Mouse (Mus musculus) urinary bladder, postnatal 4 days (tissue): ENCODE measurements around the gene Dnaaf1.

ENCODE experiments used
- DNase-seq, 2 experiments: peaks; one replicate each; pipeline ENCODE4 v3.0.0; 2021 to 2022; ENCODE audit warnings: low spot score in 2 of 2

Dnaaf1 gene

GRCm38 (mm10) chr8:119623061-119623460 is 48.0 kb downstream of the Dnaaf1 start:
- DNase-seq = no peak

DNA sequence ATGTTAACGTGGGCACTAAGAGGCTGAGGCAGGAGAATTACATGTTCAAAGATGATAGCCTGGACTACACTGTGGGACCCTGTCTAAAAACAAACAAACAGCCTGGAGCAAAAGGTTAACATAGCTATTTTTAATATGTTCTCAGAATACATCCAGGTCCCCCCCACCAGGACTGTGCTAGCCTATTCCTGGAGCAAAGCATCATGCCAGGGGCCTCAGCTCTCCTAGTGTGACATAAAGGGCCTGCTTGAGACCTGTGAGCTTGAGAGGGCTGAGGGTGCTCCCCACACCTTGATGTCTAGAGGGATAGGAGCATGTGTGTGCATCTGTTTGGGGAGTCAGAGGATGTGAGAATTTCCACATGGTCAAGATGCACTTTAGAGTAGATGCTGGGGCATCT is 48.7 kb downstream of the Dnaaf1 start:
- no peak for DNase-seq

DNA sequence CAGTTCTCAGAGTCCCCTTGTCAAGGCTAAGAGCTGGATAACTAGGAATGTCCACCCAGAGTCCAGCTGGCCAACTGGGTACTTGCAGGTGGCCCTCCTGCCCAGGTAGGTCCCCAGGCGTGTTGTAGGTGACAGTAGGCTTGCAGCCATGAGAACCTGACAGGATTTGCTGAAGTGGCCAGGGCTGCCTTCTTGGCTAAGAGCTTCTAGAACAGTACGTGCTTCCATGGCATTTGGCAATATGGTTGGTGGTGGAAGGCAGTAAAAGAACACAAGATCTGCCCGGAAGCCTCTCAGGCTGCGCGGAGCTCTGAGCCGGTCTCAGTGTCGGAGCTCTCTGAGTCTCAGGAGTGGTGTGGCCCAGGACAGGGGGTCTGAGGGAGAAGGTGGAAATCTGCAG is 49.9 kb downstream of the Dnaaf1 start:
- no peak for DNase-seq

- no peak for DNase-seq
Observed at GRCm38 (mm10) chr8:119625788-119626187, 50.8 kb downstream of the Dnaaf1 start.

- no peak for DNase-seq
Observed at GRCm38 (mm10) chr8:119627199-119627598, 52.2 kb downstream of the Dnaaf1 start.

DNA sequence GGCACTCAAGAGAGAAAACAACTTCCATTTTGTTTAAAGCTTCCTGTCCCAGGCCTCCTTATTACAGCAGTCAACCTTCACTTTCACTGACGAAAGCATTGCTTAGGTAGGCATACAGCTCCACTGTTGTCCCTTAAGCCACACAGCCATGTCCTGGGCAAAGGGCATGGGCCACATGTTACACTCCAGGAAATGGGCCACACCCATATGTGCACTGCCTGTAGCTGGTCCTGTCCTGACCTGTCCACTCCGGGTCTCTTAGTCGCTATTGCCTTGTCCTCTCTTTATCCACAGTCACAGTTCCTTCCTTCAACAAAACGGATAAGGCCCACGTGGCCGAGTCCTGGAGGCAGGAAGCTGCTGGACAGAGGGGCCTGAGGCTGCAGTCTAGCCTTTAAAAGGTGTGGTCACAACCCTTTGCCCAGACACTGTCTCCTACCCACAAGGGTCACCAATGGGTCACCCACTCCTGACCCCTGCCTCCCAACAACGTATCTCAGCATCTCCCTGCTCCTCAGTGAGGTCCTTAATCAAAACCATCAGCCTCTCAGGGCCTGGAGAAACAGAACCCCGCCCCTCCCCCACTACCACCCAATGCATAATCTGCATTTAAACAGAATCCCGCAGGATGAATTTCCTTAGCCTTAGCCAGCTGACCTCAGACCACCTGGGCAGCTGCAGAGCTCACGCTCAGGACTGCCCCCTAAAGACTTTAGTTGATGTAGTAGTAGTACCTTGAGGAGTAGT is 52.8 kb downstream of the Dnaaf1 start:
- no peak for DNase-seq

GRCm38 (mm10) chr8:119630841-119631240 is 55.8 kb downstream of the Dnaaf1 start:
- no peak for DNase-seq

DNA sequence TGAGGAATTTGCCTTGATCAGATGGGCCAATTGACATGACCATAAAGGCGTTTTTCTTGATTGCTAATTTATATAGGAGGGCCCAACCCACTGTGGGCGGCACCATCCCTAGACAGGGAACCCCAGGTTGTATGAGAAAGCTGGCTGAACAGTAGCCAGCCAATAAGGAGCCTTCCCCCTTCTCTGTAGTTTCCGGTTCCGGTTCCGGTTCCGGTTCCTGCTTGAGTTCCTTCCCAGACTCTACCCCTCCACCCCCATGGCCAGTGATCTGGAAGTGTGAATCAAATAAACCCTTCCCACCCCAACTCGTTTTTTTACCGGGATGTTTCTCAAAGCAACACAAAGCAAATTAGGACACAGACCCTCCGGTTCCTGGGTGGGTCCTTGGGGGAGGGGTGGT is 57.2 kb downstream of the Dnaaf1 start:
- DNase-seq = no peak

DNA sequence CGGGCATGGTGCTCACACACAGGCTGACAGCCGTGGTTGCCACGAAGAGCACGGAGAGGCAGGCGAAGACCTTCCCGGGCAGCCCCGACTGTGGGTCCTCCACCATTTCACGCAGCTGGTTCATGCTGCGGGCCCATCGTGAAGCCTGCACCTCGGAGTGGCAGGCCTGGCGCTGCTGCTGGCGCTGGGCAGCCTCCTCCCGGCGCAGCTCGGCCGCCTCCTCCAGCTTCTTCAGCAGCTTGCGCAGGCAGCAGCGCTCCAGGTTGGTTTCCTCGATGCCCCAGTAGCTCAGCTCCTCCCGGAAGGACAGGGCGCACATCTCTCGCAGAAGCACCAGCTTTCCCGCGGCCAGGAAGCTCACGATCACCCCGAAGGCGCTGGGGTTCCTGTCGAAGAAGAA is 57.9 kb downstream of the Dnaaf1 start:
- DNase-seq = no peak

DNA sequence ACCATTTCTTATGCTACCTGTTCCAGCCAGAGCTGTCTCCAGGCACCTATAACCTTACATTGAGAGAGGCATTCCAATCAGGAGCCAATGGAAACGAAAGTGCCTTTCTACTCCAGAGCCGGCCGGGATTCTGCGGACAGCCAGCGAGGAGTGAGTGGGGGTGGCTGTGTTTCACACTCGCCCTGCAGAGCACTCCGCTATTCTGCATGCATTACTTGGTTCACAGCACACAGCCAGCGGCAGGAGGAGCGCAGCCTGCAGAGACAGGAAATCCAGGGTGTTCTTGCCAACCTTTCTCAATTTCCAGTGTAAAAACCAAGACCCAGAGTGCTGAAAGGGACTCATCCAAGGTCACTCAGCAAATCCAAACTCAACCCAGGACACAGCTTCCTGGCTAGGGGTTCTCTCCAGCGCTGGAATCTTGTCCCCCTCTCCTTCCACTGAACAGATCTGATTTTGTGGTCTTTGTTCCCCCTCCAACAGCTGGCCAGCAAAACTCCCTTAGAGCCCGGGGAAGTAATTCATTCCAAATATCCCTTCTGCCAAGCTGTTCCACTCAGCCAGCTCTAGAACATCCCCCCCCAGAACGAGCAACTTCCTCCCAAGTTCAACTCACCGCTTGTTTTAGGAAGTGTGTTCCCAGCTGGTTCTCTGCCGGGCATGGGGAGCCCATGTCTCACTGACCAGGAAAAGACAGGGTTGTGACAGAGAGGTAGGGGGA is 59.7 kb downstream of the Dnaaf1 start:
- no peak for DNase-seq

GRCm38 (mm10) chr8:119635378-119635777 is 60.3 kb downstream of the Dnaaf1 start, which contains the start of gene Kcng4:
Kcng4 (minus strand) TSS chr8:119635680.
- no peak for DNase-seq

DNA sequence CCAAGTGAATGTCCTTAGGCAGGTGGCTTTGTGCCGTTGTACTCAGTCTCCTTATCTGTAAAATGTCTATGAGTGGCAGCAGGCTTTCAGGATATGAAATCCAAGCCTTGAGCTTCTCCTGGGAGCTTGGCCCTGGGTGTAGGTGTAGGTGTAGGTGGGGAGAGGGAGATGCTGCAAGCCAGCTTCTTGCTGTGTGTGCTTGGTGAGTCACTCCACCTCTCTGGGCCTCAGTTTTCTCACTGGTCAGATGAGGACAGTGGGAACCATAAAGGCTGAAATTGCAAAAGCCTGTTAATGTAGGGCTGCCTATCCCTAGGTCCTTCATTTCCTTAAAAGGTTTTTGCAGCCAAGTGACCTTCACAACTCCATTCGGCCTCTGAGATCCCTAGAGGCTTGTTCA is 60.9 kb downstream of the Dnaaf1 start:
- no peak for DNase-seq

- no peak for DNase-seq
Observed at GRCm38 (mm10) chr8:119636766-119637165, 61.7 kb downstream of the Dnaaf1 start.

- no peak for DNase-seq
Observed at GRCm38 (mm10) chr8:119637381-119637780, 62.3 kb downstream of the Dnaaf1 start.

DNA sequence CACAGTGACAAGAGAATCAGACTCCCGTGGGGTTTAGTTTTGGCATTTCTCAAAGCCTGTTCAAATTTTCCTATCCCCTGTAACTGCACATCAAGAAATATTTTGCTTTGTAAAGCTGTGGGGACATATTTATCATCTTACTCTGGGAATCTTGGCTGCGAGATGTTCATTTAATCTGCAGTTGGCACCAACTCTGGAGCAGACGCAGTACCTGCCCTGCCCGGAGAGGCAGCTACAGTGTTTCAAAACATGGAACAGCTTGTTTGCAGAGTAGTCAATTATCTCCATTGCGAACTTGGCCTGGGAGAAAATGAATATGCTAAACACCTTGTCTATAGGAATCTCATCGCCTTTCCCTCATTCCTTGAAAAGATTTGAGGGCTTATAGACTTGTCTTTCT is 63.2 kb downstream of the Dnaaf1 start:
- DNase-seq = no peak

GRCm38 (mm10) chr8:119639798-119640197 is 64.8 kb downstream of the Dnaaf1 start:
- no peak for DNase-seq

DNA sequence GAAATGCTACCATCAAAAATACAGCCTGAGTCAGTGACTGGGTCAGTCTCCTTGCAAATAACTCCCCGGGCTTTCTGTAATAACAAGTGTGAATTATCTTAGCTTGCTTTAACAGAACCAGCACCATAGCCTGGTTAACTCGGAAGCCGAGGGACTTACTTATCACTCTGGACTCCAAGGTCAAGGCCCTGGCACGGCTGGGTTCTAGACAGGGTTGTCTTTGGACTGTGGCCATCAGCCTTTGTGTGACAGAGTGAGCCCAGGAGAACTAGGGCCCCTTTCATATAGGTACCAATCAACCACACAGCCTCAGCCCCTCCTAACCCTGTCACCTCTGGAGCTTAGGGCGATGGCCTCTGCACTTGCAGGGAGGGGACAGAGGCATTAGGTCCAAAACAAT is 66.0 kb downstream of the Dnaaf1 start:
- no peak for DNase-seq

GRCm38 (mm10) chr8:119642960-119643359 is 67.9 kb downstream of the Dnaaf1 start:
- no peak for DNase-seq

DNA sequence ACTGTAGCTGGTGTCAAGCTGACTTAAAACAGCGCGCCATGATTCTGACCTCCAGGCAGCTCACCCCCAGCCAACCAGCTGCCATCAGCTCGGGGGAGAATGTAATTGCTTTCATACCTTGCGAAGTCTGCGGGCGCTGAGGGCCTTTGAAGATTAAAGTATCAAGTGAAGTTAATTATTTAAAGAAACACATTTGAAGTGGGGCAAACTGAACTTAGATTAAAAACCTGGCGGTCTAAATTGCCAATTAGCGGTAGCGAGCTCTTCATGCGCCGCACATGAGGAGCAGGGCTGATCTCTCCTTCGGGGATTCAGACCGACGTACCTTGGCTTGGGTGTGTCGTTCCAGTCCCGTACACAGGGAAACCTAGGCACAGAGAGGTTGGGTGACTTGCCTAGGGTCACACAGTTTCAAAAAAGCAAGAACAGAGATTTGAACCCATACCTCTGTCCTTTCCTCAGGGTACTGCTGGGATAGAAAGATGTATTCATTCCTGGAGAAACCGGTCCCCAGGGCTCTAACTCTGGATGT is 69.5 kb downstream of the Dnaaf1 start:
- no peak for DNase-seq

DNA sequence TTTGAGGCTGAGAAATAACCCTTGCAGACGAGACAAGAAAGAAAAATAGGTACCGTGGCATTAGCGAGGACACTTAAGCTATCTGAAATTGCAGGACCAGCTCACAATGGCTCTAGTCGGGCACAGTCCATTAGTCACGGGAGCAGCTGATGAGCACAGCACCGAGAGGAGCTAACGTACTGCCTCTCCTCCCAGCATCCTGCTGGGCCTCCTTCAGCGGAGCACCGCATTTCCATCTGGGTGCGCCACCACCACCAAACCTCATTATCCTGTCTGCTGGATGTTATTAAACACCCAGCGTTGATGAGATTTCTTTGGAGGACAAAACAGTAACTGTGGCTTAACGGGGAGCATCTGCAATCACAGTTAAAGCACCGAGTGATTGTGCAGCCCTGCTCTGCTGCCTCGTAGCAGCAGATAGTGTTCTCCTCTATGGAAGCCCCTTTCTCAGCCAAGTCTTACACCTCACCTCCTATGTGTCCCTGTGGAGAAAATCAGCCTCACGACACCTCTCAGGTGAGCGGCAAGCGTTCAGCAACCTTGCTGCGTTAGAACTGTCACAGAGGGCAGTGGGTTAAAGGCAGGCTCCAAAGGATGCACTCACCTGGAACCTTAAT is 70.1 kb downstream of the Dnaaf1 start:
- DNase-seq = no peak

DNA sequence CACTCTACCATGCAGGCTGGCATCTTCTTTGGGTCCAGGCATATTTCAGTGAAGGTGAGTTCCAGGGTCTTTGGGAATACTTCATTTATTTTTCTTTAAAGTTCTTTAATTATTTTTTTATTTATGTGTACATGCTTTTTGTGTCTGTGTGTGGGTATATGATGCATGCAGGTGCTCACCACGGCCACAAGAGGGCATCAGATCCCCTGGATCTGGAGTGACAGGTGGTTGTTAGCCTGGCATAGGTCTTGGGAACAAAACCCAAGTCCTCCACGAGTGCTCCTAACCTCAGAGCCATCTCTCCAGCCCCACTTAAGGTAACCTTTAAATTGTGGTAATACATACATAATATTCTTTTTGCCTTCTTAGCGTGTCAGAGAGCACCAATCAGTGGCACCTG is 71.2 kb downstream of the Dnaaf1 start:
- no peak for DNase-seq

- DNase-seq = no peak
Observed at GRCm38 (mm10) chr8:119646846-119647245, 71.8 kb downstream of the Dnaaf1 start.
